Mouse (Mus musculus) cortical plate, adult 2 months (tissue): ENCODE measurements around the gene Corin.

Experiments used
- CTCF ChIP-seq: fragments of 200-500 bp; IDR thresholded peaks from 2 replicates; pipeline ENCODE4 v1.5.1; 2011; ENCODE audit warnings: mild to moderate bottlenecking, control low read depth, low read length; ENCODE audit not compliant: insufficient read depth; ENCODE audit errors: extremely low read depth
- POLR2A ChIP-seq: fragments of 200-500 bp; IDR thresholded peaks from 2 replicates; pipeline ENCODE4 v1.6.1; 2011; ENCODE audit warnings: mild to moderate bottlenecking, low read length, control low read depth; ENCODE audit not compliant: insufficient read depth; ENCODE audit errors: extremely low read depth

DNA sequence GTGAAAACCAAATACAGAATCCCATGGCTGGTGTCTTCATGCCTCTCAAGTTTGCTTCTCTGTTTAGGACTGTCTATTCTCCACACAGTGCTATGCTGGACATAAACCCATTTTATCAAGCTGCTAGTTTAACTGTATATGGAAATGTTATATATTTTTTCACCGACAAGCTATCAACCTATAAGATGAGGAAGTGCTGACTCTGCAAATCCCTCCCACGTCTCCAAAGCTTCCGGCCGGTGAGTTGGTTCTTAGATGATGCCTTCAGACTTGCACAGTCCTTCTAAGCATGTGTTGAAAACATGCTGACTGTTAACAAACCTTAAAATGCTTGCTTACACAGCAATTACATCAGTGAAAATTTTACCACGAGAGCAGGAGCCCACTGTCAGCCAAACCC lies 168.4 kb downstream of the Corin start:
- TF ChIP-seq POLR2A (no peak), CTCF (no peak)
